Mouse (Mus musculus) testis, adult 2 months (tissue): ENCODE results near the gene Tfrc. TPM values are rescaled to one million over a fixed set of nuclear protein-coding genes. Genes with fewer than 3 reads are reported as not detected.

Experiments
- H3K27ac ChIP-seq: fragments of 200-500 bp; 2 replicates; pipeline ENCODE4 v1.5.1; 2012; ENCODE audit warnings: low read depth, low read length; ENCODE audit not compliant: control insufficient read depth, insufficient read depth
- H3K27me3 ChIP-seq: fragments of 200-500 bp; 2 replicates; pipeline ENCODE4 v1.6.1; 2012; ENCODE audit warnings: mild to moderate bottlenecking, low read length, moderate library complexity; ENCODE audit not compliant: control insufficient read depth, insufficient read depth
- H3K36me3 ChIP-seq: fragments of 200-500 bp; 2 replicates; pipeline ENCODE4 v1.6.1; 2012; ENCODE audit warnings: mild to moderate bottlenecking, low read length; ENCODE audit not compliant: control insufficient read depth, insufficient read depth
- H3K4me1 ChIP-seq: fragments of 200-500 bp; 2 replicates; pipeline ENCODE4 v1.6.1; 2012; ENCODE audit warnings: low read length; ENCODE audit not compliant: control insufficient read depth, insufficient read depth
- H3K4me3 ChIP-seq: fragments of 200-500 bp; 2 replicates; pipeline ENCODE4 v1.5.1; 2012; ENCODE audit warnings: low read depth, mild to moderate bottlenecking, low read length, moderate library complexity, mixed read lengths; ENCODE audit not compliant: control insufficient read depth
- CTCF ChIP-seq: fragments of 200-500 bp; IDR thresholded peaks from 2 replicates; pipeline ENCODE4 v1.5.1; 2012; ENCODE audit warnings: low read depth, mild to moderate bottlenecking, inconsistent platforms, low read length, moderate library complexity; ENCODE audit not compliant: control insufficient read depth, insufficient read depth, insufficient replicate concordance
- POLR2A ChIP-seq: fragments of 200-500 bp; IDR thresholded peaks from 2 replicates; pipeline ENCODE4 v1.6.1; 2012; ENCODE audit warnings: low read depth, mild to moderate bottlenecking, inconsistent platforms, low read length, moderate library complexity; ENCODE audit not compliant: control insufficient read depth
- polyA plus RNA-seq: library from polyadenylated mRNA; depleted of rRNA; stranded (reverse); fragments of >200 nt; gene quantifications from 2 replicates; pipeline ENCODE4 v1.2.3, GENCODE M21; 2012; rRNA removed

The Tfrc gene
- polyA plus RNA-seq: 3.7 and 5.5 TPM in 2 replicates

- TF ChIP-seq CTCF (0 out of 2 replicates have a peak, but pooled peaks have one; percentile 7), POLR2A (peak; percentile 99)
- peak within 1 kb of the TSS; percentile 87 for H3K27ac ChIP-seq
- no peaks in the 10 kb centered on the region for H3K27me3 ChIP-seq
- peak within 1 kb of the TSS; percentile 98 for H3K4me3 ChIP-seq
- peaks cover 5% of the 10 kb centered on the region for H3K4me1 ChIP-seq
- H3K36me3 ChIP-seq: no peaks in the 10 kb centered on the region
These were observed at the start of gene Tfrc for GRCm38 (mm10) chr16:32608712-32609400. TSS of gene Tfrc (plus strand) at chr16:32608920.

- no peaks in the 10 kb centered on the region for H3K36me3 ChIP-seq
These were observed 49.2 kb upstream of the Tfrc start for GRCm38 (mm10) chr16:32559493-32559892.

GRCm38 (mm10) chr16:32563056-32563793, 45.5 kb upstream of the Tfrc start:
- H3K27me3 ChIP-seq: no peaks in the 10 kb centered on the region
- no peak overlapping the region for H3K27ac ChIP-seq
- no peaks in the 10 kb centered on the region for H3K36me3 ChIP-seq
- no peak overlapping the region for H3K4me3 ChIP-seq
- TF ChIP-seq POLR2A (no peak), CTCF (no peak)
- no peaks in the 10 kb centered on the region for H3K4me1 ChIP-seq

More at GRCm38 (mm10) chr16:32559493-32559892, 49.2 kb upstream of the Tfrc start:
- TF ChIP-seq CTCF (no peak), POLR2A (no peak)
- H3K4me1 ChIP-seq: no peaks in the 10 kb centered on the region
- H3K27me3 ChIP-seq: no peaks in the 10 kb centered on the region
- H3K27ac ChIP-seq: no peak overlapping the region
- H3K4me3 ChIP-seq: no peak overlapping the region

GRCm38 (mm10) chr16:32567282-32567681, 41.4 kb upstream of the Tfrc start:
- Histone ChIP-seq H3K27me3 (no peaks in the 10 kb centered on the region), H3K4me1 (no peaks in the 10 kb centered on the region), H3K4me3 (no peak overlapping the region), H3K27ac (no peak overlapping the region), H3K36me3 (no peaks in the 10 kb centered on the region)
- no peak for TF ChIP-seq POLR2A
- TF ChIP-seq CTCF: no peak

- Histone ChIP-seq H3K27ac (no peak overlapping the region), H3K4me1 (no peaks in the 10 kb centered on the region), H3K4me3 (no peak overlapping the region), H3K36me3 (no peaks in the 10 kb centered on the region), H3K27me3 (no peaks in the 10 kb centered on the region)
- no peak for TF ChIP-seq POLR2A
- TF ChIP-seq CTCF: no peak
These were observed 40.3 kb upstream of the Tfrc start for GRCm38 (mm10) chr16:32568401-32568800.

- Histone ChIP-seq H3K36me3 (no peaks in the 10 kb centered on the region), H3K27me3 (no peaks in the 10 kb centered on the region), H3K4me3 (no peak overlapping the region), H3K27ac (no peak overlapping the region), H3K4me1 (no peaks in the 10 kb centered on the region)
- no peak for TF ChIP-seq CTCF
- TF ChIP-seq POLR2A: no peak
These were observed 38.7 kb upstream of the Tfrc start for GRCm38 (mm10) chr16:32570042-32570441.

- H3K27ac ChIP-seq: no peak overlapping the region
- H3K4me1 ChIP-seq: no peaks in the 10 kb centered on the region
- no peaks in the 10 kb centered on the region for H3K36me3 ChIP-seq
- no peaks in the 10 kb centered on the region for H3K27me3 ChIP-seq
- TF ChIP-seq POLR2A (no peak), CTCF (no peak)
- no peak overlapping the region for H3K4me3 ChIP-seq
These were observed 36.2 kb upstream of the Tfrc start for GRCm38 (mm10) chr16:32572528-32572927.

GRCm38 (mm10) chr16:32586482-32586881, 22.2 kb upstream of the Tfrc start:
- Histone ChIP-seq H3K36me3 (no peaks in the 10 kb centered on the region), H3K4me3 (no peak overlapping the region), H3K4me1 (no peaks in the 10 kb centered on the region), H3K27me3 (no peaks in the 10 kb centered on the region), H3K27ac (no peak overlapping the region)
- TF ChIP-seq CTCF: no peak
